Comparison of ENCODE assay signal across 21 mouse cellular contexts in genomic region chr17:31086196-31086595, GRCm38 (mm10). TPM values are rescaled to one million over a fixed set of nuclear protein-coding genes. Genes with fewer than 3 reads are reported as not detected.
DNase-seq lines count a peak whose midpoint lies in the region; ATAC-seq and TF ChIP-seq lines count a peak whose summit lies in the region.
"Had no signal": no experiment of that assay in that cellular context is flagged by ENCODE, and none has a peak within 500 bp of the region (broad histone marks: within the 10 kb centered on the region; RNA-seq: fewer than 3 reads in every experiment).

No protein-coding gene starts in this region.

- no peak overlapping the region for H3K9ac ChIP-seq in midbrain, postnatal 0 days (replicated peaks; ENCODE audit: low read length, poor library complexity, severe bottlenecking)
- H3K9ac ChIP-seq in midbrain, embryonic 13.5 days (replicated peaks), result no peak overlapping the region
- no peak overlapping the region for H3K9ac ChIP-seq in intestine, embryonic 16.5 days (ENCODE audit: low read depth, low read length)
- no peak overlapping the region for H3K9ac ChIP-seq in midbrain, embryonic 11.5 days (ENCODE audit: low read length)
- H3K9ac ChIP-seq: embryonic facial prominence, embryonic 12.5 days; forebrain, embryonic 12.5 days; hindbrain, embryonic 14.5 days; limb, embryonic 13.5 days had no signal

- H3K27me3 ChIP-seq in midbrain, postnatal 0 days (ENCODE audit: insufficient read depth, low read length), result no peaks in the 10 kb centered on the region
- H3K27me3 ChIP-seq in midbrain, embryonic 13.5 days, result no peaks in the 10 kb centered on the region
- H3K27me3 ChIP-seq in intestine, embryonic 16.5 days (replicated peaks; ENCODE audit: control insufficient read depth, insufficient read depth, low read length), result no peaks in the 10 kb centered on the region
- H3K27me3 ChIP-seq in midbrain, embryonic 11.5 days (ENCODE audit: control insufficient read depth, insufficient read depth, low read length), result no peaks in the 10 kb centered on the region
- H3K27me3 ChIP-seq: embryonic facial prominence, embryonic 12.5 days; forebrain, embryonic 12.5 days had no signal

- no peak overlapping the region for H3K27ac ChIP-seq in midbrain, postnatal 0 days (ENCODE audit: low read depth, low read length)
- no peak overlapping the region for H3K27ac ChIP-seq in midbrain, embryonic 13.5 days
- no peak overlapping the region for H3K27ac ChIP-seq in intestine, embryonic 16.5 days (ENCODE audit: low read length)
- H3K27ac ChIP-seq in midbrain, embryonic 11.5 days (ENCODE audit: low read depth, low read length), result no peak overlapping the region
- H3K27ac ChIP-seq: embryonic facial prominence, embryonic 12.5 days; forebrain, embryonic 12.5 days; gastrocnemius, adult 2 months; hindbrain, embryonic 14.5 days; limb, embryonic 13.5 days had no signal

- intact Hi-C loops in heart, postnatal 10 days (cut with DNase I), result loop anchor here (5.0 kb wide), 1 partner anchor 54 kb away; no protein-coding TSS in a partner anchor

- no peaks in the 10 kb centered on the region for H3K36me3 ChIP-seq in midbrain, postnatal 0 days (ENCODE audit: insufficient read depth, low read length)
- no peaks in the 10 kb centered on the region for H3K36me3 ChIP-seq in midbrain, embryonic 13.5 days
- H3K36me3 ChIP-seq in intestine, embryonic 16.5 days (ENCODE audit: control insufficient read depth, insufficient read depth, low read length), result no peaks in the 10 kb centered on the region
- H3K36me3 ChIP-seq in midbrain, embryonic 11.5 days (ENCODE audit: control insufficient read depth, insufficient read depth, low read length), result no peaks in the 10 kb centered on the region
- H3K36me3 ChIP-seq: embryonic facial prominence, embryonic 12.5 days; forebrain, embryonic 12.5 days; limb, embryonic 13.5 days had no signal

- no peak for TF ChIP-seq CTCF in midbrain, postnatal 0 days (IDR thresholded peaks at IDR 0.05)

- 83% methylated on average over 7 of the region's 7 CpGs for WGBS in midbrain, postnatal 0 days
- WGBS in midbrain, embryonic 13.5 days, result 92% methylated on average over 7 of the region's 7 CpGs
- WGBS in intestine, embryonic 16.5 days, result 88% methylated on average over 7 of the region's 7 CpGs
- 91% methylated on average over 7 of the region's 7 CpGs for WGBS in midbrain, embryonic 11.5 days

- no peak for ATAC-seq in midbrain, postnatal 0 days (ENCODE audit: low FRiP score)
- ATAC-seq in midbrain, embryonic 13.5 days, result no peak
- ATAC-seq in intestine, embryonic 16.5 days, result no peak
- no peak for ATAC-seq in midbrain, embryonic 11.5 days (ENCODE audit: low FRiP score)

- peak; percentile 45 to 54 for DNase-seq in heart, postnatal 10 days
- no peak for DNase-seq in heart, adult 8-10 months (ENCODE audit: low spot score)
- DNase-seq in midbrain, postnatal 0 days (ENCODE audit: low spot score), result peak; percentile 65
- peak; percentile 62 to 74 for DNase-seq in cerebellum, postnatal 25 days
- no peak for DNase-seq in midbrain, embryonic 11.5 days (ENCODE audit: low spot score, missing footprints)
- DNase-seq in right cerebral cortex, adult 18-20 months, result no peak
- DNase-seq: gastrocnemius, adult 2 months; kidney, adult 8-10 months; right cerebral cortex, postnatal 14 days had no signal

- no peaks in the 10 kb centered on the region for H3K9me3 ChIP-seq in midbrain, postnatal 0 days (ENCODE audit: low read length)
- H3K9me3 ChIP-seq in midbrain, embryonic 13.5 days, result no peaks in the 10 kb centered on the region
- H3K9me3 ChIP-seq in intestine, embryonic 16.5 days (ENCODE audit: control insufficient read depth, low read length), result no peaks in the 10 kb centered on the region
- H3K9me3 ChIP-seq in midbrain, embryonic 11.5 days (ENCODE audit: control insufficient read depth, low read length), result no peaks in the 10 kb centered on the region
- H3K9me3 ChIP-seq: embryonic facial prominence, embryonic 12.5 days; forebrain, embryonic 12.5 days; limb, embryonic 13.5 days had no signal

- H3K4me1 ChIP-seq in midbrain, postnatal 0 days (ENCODE audit: insufficient read depth, low read length), result peaks cover 20% of the 10 kb centered on the region; the same call in 1 of the 2 replicates
- peaks cover 41% of the 10 kb centered on the region for H3K4me1 ChIP-seq in midbrain, embryonic 13.5 days (replicated peaks)
- H3K4me1 ChIP-seq in intestine, embryonic 16.5 days (ENCODE audit: control insufficient read depth, insufficient read depth, low read length), result 0 out of 2 replicates have a peak, but pooled peaks cover 8% of the 10 kb centered on the region
- peaks cover 21% of the 10 kb centered on the region for H3K4me1 ChIP-seq in midbrain, embryonic 11.5 days (ENCODE audit: control insufficient read depth, insufficient read depth, low read length)

- no peak overlapping the region for H3K4me2 ChIP-seq in midbrain, postnatal 0 days (ENCODE audit: low read depth, low read length, poor library complexity, severe bottlenecking)
- H3K4me2 ChIP-seq in midbrain, embryonic 13.5 days (replicated peaks), result no peak overlapping the region
- no peak overlapping the region for H3K4me2 ChIP-seq in intestine, embryonic 16.5 days (ENCODE audit: low read depth, low read length)
- H3K4me2 ChIP-seq in midbrain, embryonic 11.5 days, result no peak overlapping the region
- H3K4me2 ChIP-seq: embryonic facial prominence, embryonic 12.5 days; forebrain, embryonic 12.5 days; hindbrain, embryonic 14.5 days; limb, embryonic 13.5 days had no signal

- no peak overlapping the region for H3K4me3 ChIP-seq in midbrain, postnatal 0 days (ENCODE audit: low read depth, low read length)
- no peak overlapping the region for H3K4me3 ChIP-seq in midbrain, embryonic 13.5 days (replicated peaks)
- H3K4me3 ChIP-seq in intestine, embryonic 16.5 days (ENCODE audit: low read length), result no peak overlapping the region
- no peak overlapping the region for H3K4me3 ChIP-seq in midbrain, embryonic 11.5 days (ENCODE audit: low read depth, low read length)
- H3K4me3 ChIP-seq: embryonic facial prominence, embryonic 12.5 days; forebrain, embryonic 12.5 days; gastrocnemius, adult 2 months; limb, embryonic 13.5 days had no signal

RNA-seq across cellular contexts. Expression of gene Abcg1, which starts 28.7 kb away (rescaled TPM):
- 1 to 10 TPM; 8.9 to 10.0 TPM for total RNA-seq in heart, postnatal 10 days (2021)
- 1 to 10 TPM; 3.7 to 6.9 (median 6.5) TPM for total RNA-seq in heart, adult 8-10 months (2022)
- 29.2 and 38.7 TPM in 2 replicates for total RNA-seq in midbrain, postnatal 0 days (2014; rRNA removed)
- 19.6 and 20.7 TPM in 2 replicates for polyA plus RNA-seq in midbrain, postnatal 0 days (2015; fragmentation: Nextera tagmentation; extraction: Ambion mirVana)
- 21.8 and 24.4 TPM in 2 replicates for polyA plus RNA-seq in midbrain, embryonic 13.5 days (2015; fragmentation: Nextera tagmentation; extraction: Ambion mirVana)
- 5.4 and 5.6 TPM in 2 replicates for polyA plus RNA-seq in intestine, embryonic 16.5 days (2015; fragmentation: Nextera tagmentation; extraction: Ambion mirVana)
- polyA plus RNA-seq in midbrain, embryonic 11.5 days (2014; fragmentation: Nextera tagmentation; extraction: Ambion mirVana), result 10.4 TPM in 2 replicates

RNA-seq across cellular contexts. Expression of gene Tff3, which starts 43.2 kb away (rescaled TPM):
- not detected for total RNA-seq in heart, postnatal 10 days (2021)
- total RNA-seq in heart, adult 8-10 months (2022), result not detected
- not detected in 2 replicates for total RNA-seq in midbrain, postnatal 0 days (2014; rRNA removed)
- polyA plus RNA-seq in midbrain, postnatal 0 days (2015; fragmentation: Nextera tagmentation; extraction: Ambion mirVana), result 0.52 and 0.83 TPM in 2 replicates
- 0.97 and 2.0 TPM in 2 replicates for polyA plus RNA-seq in midbrain, embryonic 13.5 days (2015; fragmentation: Nextera tagmentation; extraction: Ambion mirVana)
- polyA plus RNA-seq in intestine, embryonic 16.5 days (2015; fragmentation: Nextera tagmentation; extraction: Ambion mirVana), result 1,304 and 1,371 TPM in 2 replicates
- polyA plus RNA-seq in midbrain, embryonic 11.5 days (2014; fragmentation: Nextera tagmentation; extraction: Ambion mirVana), result 0.50 and 1.7 TPM in 2 replicates
- total RNA-seq: adrenal gland, postnatal 4 days; ES-E14; gastrocnemius, adult 2 months; left cerebral cortex, adult 18-20 months; megakaryocyte-erythroid progenitor cell, adult 5-6 weeks had no signal
- polyA plus RNA-seq: C2C12; embryonic facial prominence, embryonic 12.5 days; heart, embryonic 14.5 days; limb, embryonic 13.5 days had no signal

RNA-seq across cellular contexts. Expression of gene Tff2, which starts 57.9 kb away (rescaled TPM):
- total RNA-seq in heart, postnatal 10 days (2021), result not detected
- not detected for total RNA-seq in heart, adult 8-10 months (2022)
- not detected in 2 replicates for total RNA-seq in midbrain, postnatal 0 days (2014; rRNA removed)
- polyA plus RNA-seq in midbrain, postnatal 0 days (2015; fragmentation: Nextera tagmentation; extraction: Ambion mirVana), result not detected in 2 replicates
- polyA plus RNA-seq in midbrain, embryonic 13.5 days (2015; fragmentation: Nextera tagmentation; extraction: Ambion mirVana), result not detected in 2 replicates
- 5.2 and 7.2 TPM in 2 replicates for polyA plus RNA-seq in intestine, embryonic 16.5 days (2015; fragmentation: Nextera tagmentation; extraction: Ambion mirVana)
- not detected in 2 replicates for polyA plus RNA-seq in midbrain, embryonic 11.5 days (2014; fragmentation: Nextera tagmentation; extraction: Ambion mirVana)
- total RNA-seq: ES-E14; gastrocnemius, adult 2 months; left cerebral cortex, adult 18-20 months; megakaryocyte-erythroid progenitor cell, adult 5-6 weeks had no signal
- polyA plus RNA-seq: C2C12; embryonic facial prominence, embryonic 12.5 days; forebrain, embryonic 12.5 days; heart, embryonic 14.5 days; hindbrain, embryonic 14.5 days; limb, embryonic 13.5 days had no signal

Comparison
In these comparisons a context has a peak if more than half of its experiments do, and no peak if none do; other contexts are left out.
1. DNase-seq: peak in heart, postnatal 10 days (2 of 2), midbrain, postnatal 0 days (single experiment) and cerebellum, postnatal 25 days (2 of 2); none in heart, adult 8-10 months (single experiment), midbrain, embryonic 11.5 days (single experiment) and right cerebral cortex, adult 18-20 months (single experiment).
2. RNA of gene Tff3, which starts 43.2 kb away (polyA plus RNA-seq): 1,304 to 1,371 TPM in intestine, embryonic 16.5 days; 0.50 to 1.7 TPM in midbrain, embryonic 11.5 days, 0.97 to 2.0 TPM in midbrain, embryonic 13.5 days and 0.52 to 0.83 TPM in midbrain, postnatal 0 days; every median in the first group is over 100 times any median in the second.